Mouse (Mus musculus): ENCODE results near the gene Arhgap23. TPM values are rescaled to one million over a fixed set of nuclear protein-coding genes. Genes with fewer than 3 reads are reported as not detected.

The Arhgap23 gene
- total and polyA plus RNA-seq, 2 experiments from 2014 or later = 9.6 to 80.2 TPM

GRCm38 (mm10) chr11:97531381-97532260 lies 116.3 kb downstream of the Arhgap23 start:
- Histone ChIP-seq H3K36me3 (ENCODE audit: insufficient read depth, low read length) (peaks cover 42% of the 10 kb centered on the region), H3K9ac (replicated peaks; ENCODE audit: low read length, poor library complexity, severe bottlenecking) (0 out of 2 replicates have a peak overlapping the region, but pooled peaks have one; percentile 29), H3K27me3 (ENCODE audit: insufficient read depth, low read length) (0 out of 2 replicates have a peak, but pooled peaks cover 12% of the 10 kb centered on the region), H3K4me1 (ENCODE audit: insufficient read depth, low read length) (peaks cover 4% of the 10 kb centered on the region; the same call in 1 of the 2 replicates), H3K4me3 (ENCODE audit: low read depth, low read length) (peak overlapping the region; percentile 10; the same call in 1 of the 2 replicates), H3K27ac (ENCODE audit: low read depth, low read length) (peak overlapping the region; percentile 47), H3K9me3 (ENCODE audit: low read length) (no peaks in the 10 kb centered on the region), H3K4me2 (ENCODE audit: low read depth, low read length, poor library complexity, severe bottlenecking) (peak overlapping the region; percentile 53)
- peak; percentile 66 for ATAC-seq (ENCODE audit: low FRiP score)
- TF ChIP-seq CTCF (IDR thresholded peaks at IDR 0.05) = peak; percentile 99
- peak; percentile 92 for DNase-seq (ENCODE audit: low spot score)
- WGBS = 7% methylated on average over 46 of the region's 46 CpGs

- 38% methylated on average over 8 of the region's 8 CpGs for WGBS
- peak; percentile 76 for DNase-seq (ENCODE audit: low spot score)
- Histone ChIP-seq H3K4me2 (ENCODE audit: low read depth, low read length, poor library complexity, severe bottlenecking) (peak overlapping the region; percentile 53; the same call in 1 of the 2 replicates), H3K9me3 (ENCODE audit: low read length) (no peaks in the 10 kb centered on the region), H3K9ac (replicated peaks; ENCODE audit: low read length, poor library complexity, severe bottlenecking) (no peak overlapping the region), H3K4me3 (ENCODE audit: low read depth, low read length) (no peak overlapping the region), H3K36me3 (ENCODE audit: insufficient read depth, low read length) (peaks cover 42% of the 10 kb centered on the region), H3K4me1 (ENCODE audit: insufficient read depth, low read length) (peaks cover 6% of the 10 kb centered on the region; the same call in 1 of the 2 replicates), H3K27me3 (ENCODE audit: insufficient read depth, low read length) (0 out of 2 replicates have a peak, but pooled peaks cover 16% of the 10 kb centered on the region), H3K27ac (ENCODE audit: low read depth, low read length) (peak overlapping the region; percentile 47; the same call in 1 of the 2 replicates)
- no peak for TF ChIP-seq CTCF (IDR thresholded peaks at IDR 0.05)
- peak; percentile 9; the same call in 1 of the 2 replicates for ATAC-seq (ENCODE audit: low FRiP score)
These were observed 117.0 kb downstream of the Arhgap23 start for GRCm38 (mm10) chr11:97532354-97532753.

DNA sequence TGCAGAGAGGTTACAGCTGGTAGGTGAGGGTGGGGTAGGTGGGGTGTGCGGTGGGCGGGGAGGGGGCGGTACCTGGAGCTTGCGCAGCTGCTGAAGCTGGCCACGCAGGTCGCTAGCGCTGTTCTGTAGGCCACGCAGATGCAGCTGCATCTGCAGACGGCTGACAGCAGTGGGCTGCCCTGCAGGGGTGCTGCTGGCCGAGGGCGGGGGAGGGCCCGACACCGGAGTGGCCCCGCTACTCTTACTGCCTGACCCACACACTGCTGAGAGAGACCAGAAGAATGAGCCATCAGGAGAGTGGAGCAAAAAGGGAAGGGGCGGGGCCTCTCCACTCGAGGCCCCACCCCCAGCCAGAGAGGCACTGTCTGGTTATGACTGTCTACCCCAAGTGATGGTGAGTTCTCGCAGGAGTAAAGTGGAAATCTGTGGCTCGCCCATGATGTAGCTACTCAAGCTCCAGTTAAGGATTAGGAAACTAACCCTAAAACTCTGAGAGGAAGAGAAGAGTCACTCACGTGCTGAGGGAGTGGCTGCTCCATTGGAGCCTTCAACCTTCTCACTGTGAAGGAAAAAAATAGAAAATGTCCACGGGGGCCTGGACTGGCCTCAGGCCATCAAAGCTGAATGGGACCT lies 117.7 kb downstream of the Arhgap23 start:
- Histone ChIP-seq H3K9ac (replicated peaks; ENCODE audit: low read length, poor library complexity, severe bottlenecking) (no peak overlapping the region), H3K4me3 (ENCODE audit: low read depth, low read length) (no peak overlapping the region), H3K9me3 (ENCODE audit: low read length) (no peaks in the 10 kb centered on the region), H3K36me3 (ENCODE audit: insufficient read depth, low read length) (peaks cover 42% of the 10 kb centered on the region), H3K4me2 (ENCODE audit: low read depth, low read length, poor library complexity, severe bottlenecking) (no peak overlapping the region), H3K4me1 (ENCODE audit: insufficient read depth, low read length) (peaks cover 6% of the 10 kb centered on the region; the same call in 1 of the 2 replicates), H3K27ac (ENCODE audit: low read depth, low read length) (no peak overlapping the region), H3K27me3 (ENCODE audit: insufficient read depth, low read length) (peaks cover 16% of the 10 kb centered on the region; the same call in 1 of the 2 replicates)
- TF ChIP-seq CTCF (IDR thresholded peaks at IDR 0.05) = 0 out of 2 replicates have a peak, but pooled peaks have one; percentile 3
- WGBS = 20% methylated on average over 18 of the region's 20 CpGs
- DNase-seq (ENCODE audit: low spot score) (peak; percentile 60), ATAC-seq (ENCODE audit: low FRiP score) (peak; percentile 35)

DNA sequence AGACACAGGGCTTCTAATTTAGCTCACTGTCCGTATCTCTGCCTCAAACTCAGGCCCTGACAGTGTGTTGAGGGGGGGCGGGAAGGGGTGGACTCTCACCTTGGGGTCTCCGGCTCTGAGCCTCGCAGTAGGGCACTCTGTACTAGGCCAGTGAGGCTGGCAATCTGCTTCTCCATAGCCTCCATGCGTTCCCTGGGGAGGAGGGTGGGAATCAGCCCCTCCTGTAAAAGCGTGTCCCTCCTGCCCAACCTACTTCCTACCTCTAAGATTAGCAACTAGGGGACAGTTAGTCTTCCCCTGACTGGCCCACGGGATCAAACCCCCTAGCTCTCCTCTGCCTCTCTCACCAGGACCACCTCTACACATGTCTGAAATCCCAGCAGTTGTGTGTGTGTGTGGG lies 118.3 kb downstream of the Arhgap23 start:
- 57% methylated on average over 7 of the region's 7 CpGs for WGBS
- Histone ChIP-seq H3K4me3 (ENCODE audit: low read depth, low read length) (no peak overlapping the region), H3K27ac (ENCODE audit: low read depth, low read length) (no peak overlapping the region), H3K4me2 (ENCODE audit: low read depth, low read length, poor library complexity, severe bottlenecking) (no peak overlapping the region), H3K9ac (replicated peaks; ENCODE audit: low read length, poor library complexity, severe bottlenecking) (no peak overlapping the region), H3K4me1 (ENCODE audit: insufficient read depth, low read length) (peaks cover 6% of the 10 kb centered on the region; the same call in 1 of the 2 replicates), H3K9me3 (ENCODE audit: low read length) (no peaks in the 10 kb centered on the region), H3K36me3 (ENCODE audit: insufficient read depth, low read length) (peaks cover 42% of the 10 kb centered on the region), H3K27me3 (ENCODE audit: insufficient read depth, low read length) (peaks cover 16% of the 10 kb centered on the region; the same call in 1 of the 2 replicates)
- ATAC-seq (ENCODE audit: low FRiP score) (no peak), DNase-seq (ENCODE audit: low spot score) (no peak)
- TF ChIP-seq CTCF (IDR thresholded peaks at IDR 0.05) = no peak

- DNase-seq (ENCODE audit: low spot score) = no peak
These were observed 119.3 kb downstream of the Arhgap23 start for GRCm38 (mm10) chr11:97534442-97535307.

More at GRCm38 (mm10) chr11:97534442-97535307, 119.3 kb downstream of the Arhgap23 start:
- no peaks in the 10 kb centered on the region for H3K9me3 ChIP-seq (ENCODE audit: low read length)
- peaks cover 16% of the 10 kb centered on the region; the same call in 1 of the 2 replicates for H3K27me3 ChIP-seq (ENCODE audit: insufficient read depth, low read length)
- H3K9ac ChIP-seq (replicated peaks; ENCODE audit: low read length, poor library complexity, severe bottlenecking) = no peak overlapping the region
- 24% methylated on average over 93 of the region's 95 CpGs for WGBS
- H3K4me3 ChIP-seq (ENCODE audit: low read depth, low read length) = no peak overlapping the region; the same call in 1 of the 2 replicates
- peaks cover 39% of the 10 kb centered on the region for H3K36me3 ChIP-seq (ENCODE audit: insufficient read depth, low read length)
- H3K4me2 ChIP-seq (ENCODE audit: low read depth, low read length, poor library complexity, severe bottlenecking) = peak overlapping the region; percentile 12; the same call in 1 of the 2 replicates
- TF ChIP-seq CTCF (IDR thresholded peaks at IDR 0.05) = no peak
- ATAC-seq (ENCODE audit: low FRiP score) = no peak
- H3K4me1 ChIP-seq (ENCODE audit: insufficient read depth, low read length) = peaks cover 6% of the 10 kb centered on the region; the same call in 1 of the 2 replicates
- H3K27ac ChIP-seq (ENCODE audit: low read depth, low read length) = no peak overlapping the region
